Mouse (Mus musculus) brain, embryonic 18.5 days (tissue): Measurements from ENCODE around the gene Pttg1.

Experiments used
- DNase-seq: peaks from one replicate; pipeline ENCODE4 v3.0.0-alpha.2; 2012; ENCODE audit warnings: low read depth, low spot score

The Pttg1 gene

DNA sequence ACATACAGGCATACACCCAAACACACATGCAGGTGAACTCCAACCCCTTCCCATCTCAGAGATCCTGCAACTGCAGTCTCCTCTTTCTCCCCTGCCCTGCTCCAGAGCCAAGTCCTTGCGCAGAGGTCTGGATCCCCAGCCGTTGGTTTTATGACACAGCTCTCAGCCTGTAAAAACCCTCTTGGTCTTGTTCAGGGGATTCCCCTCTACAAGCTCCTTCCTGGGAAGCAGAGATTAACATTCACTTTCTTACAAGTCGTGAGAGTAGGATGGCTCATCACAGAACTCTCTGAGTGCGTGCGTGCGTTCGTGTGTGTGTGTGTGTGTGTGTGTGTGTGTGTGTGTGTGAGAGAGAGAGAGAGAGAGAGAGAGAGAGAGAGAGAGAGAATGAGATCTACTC lies 15.8 kb downstream of the Pttg1 start:
- no peak for DNase-seq

DNA sequence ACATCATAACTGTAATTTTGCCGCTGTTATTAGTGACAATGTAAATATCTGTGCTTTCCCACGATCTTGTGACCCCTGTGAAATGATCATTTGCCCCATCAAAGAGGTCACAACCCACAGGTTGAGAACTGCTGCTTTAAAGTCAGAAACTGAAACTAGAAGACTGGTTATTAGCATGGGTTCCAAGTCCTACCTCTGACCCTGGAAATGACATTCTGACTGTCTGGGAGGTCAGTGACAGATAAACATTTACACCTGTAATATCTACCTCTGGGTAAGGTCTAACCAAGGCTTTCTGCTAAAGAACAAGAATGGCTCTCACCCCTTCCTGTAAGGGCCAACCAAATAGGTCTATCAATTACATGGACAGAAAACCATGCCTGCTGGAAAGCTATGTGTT lies 17.2 kb downstream of the Pttg1 start:
- DNase-seq: no peak

DNA sequence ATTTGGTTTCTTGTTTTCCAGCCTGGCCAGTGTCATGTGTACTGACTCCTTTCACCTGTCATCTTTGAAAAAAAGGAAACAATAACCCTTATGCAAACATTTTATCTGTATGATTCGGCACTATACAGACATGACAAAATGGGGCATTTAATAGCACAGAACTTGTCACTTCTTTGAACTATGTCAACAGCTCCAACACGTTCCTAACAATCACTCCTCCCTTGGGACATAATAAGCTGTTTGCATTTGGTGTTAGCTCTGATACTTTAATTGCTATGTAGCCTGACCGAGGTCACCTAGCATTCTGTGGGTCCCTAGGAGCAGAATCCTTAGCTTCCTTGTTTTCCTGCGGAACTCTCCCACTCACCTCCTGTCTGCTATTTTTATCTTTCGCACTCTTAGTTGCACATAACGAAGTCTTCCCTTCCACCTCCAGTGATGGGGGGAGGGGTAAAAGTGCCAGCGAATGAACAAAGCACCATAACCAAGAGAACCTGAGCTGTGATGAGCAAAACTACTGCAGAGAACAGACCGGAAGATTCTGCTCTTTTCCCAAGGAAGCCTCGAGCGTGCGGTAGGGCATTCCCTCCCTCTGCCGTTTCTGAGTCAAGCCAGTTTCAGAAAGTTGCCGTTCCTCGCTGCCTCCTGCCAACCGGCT lies 21.8 kb downstream of the Pttg1 start:
- no peak for DNase-seq

DNA sequence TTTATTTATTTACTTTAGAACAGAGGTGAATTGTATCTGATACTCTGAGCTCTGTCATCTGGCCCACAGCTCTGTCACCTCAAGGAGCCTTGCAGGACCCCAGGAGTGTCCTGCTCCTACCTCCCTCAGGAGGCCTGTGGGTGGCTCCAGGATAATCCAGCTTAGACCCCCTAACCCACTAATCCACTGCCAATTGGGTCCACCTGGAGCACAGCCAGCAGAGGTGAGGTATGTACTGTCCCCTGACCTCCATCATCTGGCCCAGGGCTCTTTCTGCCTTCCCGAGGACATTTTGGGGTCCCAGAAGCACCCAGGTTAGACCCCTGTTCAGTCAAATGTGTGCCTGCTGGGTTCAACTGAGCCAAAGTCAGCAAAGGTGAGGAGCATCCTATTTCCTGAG lies 25.9 kb downstream of the Pttg1 start:
- DNase-seq: no peak

DNA sequence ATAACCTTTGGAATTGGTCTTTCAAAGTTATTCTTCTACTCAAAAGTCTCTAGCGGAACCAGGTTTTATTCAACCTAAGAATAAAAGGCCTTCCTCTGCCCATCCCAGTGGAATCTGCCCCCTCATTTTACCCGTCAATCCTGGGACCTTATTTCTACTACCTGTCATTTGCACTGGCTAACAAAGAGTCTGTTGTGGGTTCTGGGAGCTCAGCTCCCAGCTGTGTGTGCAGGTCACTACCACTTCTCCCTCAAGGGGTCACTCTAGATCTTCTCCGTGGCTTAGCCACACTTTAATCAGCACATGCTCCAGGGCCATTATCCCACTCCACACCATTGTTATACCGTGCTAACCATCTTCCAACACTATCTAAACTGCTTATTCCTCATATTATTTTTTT lies 26.8 kb downstream of the Pttg1 start:
- no peak for DNase-seq

DNA sequence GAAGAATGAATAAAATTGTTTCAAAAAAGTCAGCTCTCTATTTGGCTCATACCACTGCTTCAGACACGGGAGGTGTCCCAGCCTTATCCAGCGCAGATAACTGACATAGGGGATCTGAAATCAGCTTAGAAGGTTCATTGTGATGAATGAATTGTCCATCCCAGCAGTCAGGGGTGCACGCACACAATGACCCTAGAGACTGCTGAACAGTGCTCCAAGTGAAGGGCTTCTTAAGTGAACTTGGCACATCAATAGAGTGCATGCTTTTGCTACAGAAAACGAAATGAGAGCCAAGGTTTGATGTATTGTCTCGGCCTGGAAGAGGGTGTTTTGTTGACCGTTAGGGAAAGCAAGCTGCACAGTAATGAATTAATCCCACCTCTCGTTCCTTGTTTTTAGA lies 29.4 kb downstream of the Pttg1 start:
- DNase-seq: no peak

DNA sequence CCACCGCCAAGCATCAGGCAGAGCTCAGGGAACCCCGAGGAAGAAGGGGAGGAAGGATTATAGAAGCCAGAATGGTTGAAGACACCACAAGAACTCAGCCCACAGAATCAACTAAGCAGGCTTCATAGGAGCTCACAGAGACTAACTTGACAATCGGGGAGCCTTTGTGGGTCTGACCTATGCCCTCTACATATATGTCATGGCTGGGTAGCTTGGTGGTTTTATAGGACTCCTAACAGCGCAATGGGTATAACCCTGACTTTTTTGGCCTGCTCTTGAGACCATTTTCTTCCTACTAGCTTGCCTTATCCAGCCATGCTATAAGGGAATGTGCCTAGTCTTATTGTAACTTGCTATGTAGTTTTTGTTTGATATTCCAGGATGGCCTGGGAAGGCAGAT lies 29.8 kb downstream of the Pttg1 start:
- DNase-seq: no peak

DNA sequence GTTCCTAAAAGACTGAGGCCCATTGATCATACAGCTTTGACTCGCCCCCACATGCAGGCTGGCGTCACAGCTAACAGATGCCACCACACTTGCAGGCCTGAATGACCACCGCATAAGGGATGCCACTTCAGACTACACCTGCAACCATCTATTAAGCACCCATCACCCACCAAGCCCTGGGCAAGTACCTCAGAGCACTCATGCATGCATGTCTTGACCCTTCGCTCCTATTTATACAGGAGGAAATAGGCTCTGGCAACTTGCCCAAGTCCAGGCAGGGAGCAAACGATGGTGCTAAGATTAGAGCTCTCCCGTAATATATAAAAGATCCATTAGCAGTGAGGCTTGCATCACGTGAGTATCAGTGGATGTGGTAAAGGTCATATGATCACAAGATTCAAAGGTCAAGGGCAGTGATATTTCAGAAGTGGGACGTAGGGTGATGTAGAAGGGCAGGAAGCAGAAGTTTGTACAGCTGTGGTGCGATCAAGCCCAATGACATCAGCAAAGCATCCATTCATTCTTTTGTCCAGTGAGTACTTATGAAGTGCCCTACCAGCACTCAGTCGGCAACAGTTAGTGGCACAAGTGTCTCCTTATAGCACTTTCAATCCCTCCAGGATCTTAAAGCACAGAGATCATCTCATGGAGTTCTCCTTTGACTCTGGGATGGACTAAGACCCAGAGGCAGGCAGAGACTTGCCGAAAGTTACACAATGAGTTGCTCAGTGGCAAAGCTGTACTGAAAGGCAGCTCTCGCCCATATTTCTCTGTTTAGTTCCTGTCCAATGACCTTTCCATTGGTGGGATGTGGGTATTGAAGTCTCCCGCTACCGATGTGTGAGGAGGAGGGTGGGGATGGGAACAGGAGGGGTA lies 30.7 kb downstream of the Pttg1 start:
- DNase-seq: no peak

DNA sequence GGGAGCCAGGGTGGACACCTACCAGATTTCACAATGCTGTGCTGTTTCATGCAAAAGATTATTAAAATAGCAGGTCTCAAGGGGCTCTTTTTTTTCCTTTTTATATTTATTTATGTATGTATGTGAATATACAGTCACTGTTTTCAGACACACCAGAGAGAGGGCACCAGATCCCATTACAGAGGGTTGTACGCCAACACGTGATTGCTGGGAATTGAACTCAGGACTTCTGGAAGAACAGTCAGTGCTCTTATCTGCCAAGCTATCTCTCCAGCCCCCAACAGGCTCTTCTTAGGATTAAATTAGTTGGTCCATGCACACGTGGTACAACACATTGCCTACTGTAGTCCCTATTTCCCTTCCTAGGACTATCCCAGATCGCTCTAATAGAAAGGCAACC lies 32.7 kb downstream of the Pttg1 start:
- no peak for DNase-seq

DNA sequence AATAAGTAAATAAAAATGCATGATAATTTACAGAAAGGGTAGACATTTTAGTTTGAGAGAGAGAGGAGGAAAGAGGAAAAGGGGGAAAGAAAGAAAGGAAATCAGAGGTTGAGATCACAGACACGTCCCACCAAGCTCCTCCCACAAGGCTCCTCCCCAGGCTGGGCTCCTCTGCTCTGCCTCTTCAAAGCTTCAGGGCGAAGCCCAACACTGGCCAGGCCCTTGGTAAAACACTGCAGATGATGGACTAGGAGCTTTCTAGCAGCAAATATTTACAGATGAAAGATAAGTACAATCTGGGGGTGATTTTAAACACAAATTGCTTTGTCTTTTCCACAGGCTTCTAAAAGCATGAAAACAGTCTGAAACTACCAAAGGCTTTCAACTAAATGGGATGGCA lies 33.3 kb downstream of the Pttg1 start:
- no peak for DNase-seq

DNA sequence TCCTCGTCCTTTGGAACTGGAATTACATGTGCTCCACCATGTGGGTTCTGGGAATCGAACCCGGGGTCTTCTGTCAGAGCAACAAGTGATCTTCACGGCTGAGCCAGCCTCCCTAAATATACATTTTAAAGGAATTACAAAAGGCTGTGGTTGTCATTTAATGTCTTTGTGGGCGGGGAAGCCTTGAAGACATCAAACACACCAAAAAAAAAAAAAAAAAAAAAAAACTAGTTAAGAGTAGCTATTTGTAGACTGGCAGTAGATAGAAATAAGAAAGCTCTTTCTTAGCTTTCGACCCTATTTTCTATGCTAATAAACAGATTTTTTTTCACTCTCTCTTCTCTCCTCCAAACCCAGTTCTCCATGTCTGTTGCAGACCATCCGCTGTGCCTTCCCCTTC lies 36.9 kb downstream of the Pttg1 start:
- DNase-seq: no peak

DNA sequence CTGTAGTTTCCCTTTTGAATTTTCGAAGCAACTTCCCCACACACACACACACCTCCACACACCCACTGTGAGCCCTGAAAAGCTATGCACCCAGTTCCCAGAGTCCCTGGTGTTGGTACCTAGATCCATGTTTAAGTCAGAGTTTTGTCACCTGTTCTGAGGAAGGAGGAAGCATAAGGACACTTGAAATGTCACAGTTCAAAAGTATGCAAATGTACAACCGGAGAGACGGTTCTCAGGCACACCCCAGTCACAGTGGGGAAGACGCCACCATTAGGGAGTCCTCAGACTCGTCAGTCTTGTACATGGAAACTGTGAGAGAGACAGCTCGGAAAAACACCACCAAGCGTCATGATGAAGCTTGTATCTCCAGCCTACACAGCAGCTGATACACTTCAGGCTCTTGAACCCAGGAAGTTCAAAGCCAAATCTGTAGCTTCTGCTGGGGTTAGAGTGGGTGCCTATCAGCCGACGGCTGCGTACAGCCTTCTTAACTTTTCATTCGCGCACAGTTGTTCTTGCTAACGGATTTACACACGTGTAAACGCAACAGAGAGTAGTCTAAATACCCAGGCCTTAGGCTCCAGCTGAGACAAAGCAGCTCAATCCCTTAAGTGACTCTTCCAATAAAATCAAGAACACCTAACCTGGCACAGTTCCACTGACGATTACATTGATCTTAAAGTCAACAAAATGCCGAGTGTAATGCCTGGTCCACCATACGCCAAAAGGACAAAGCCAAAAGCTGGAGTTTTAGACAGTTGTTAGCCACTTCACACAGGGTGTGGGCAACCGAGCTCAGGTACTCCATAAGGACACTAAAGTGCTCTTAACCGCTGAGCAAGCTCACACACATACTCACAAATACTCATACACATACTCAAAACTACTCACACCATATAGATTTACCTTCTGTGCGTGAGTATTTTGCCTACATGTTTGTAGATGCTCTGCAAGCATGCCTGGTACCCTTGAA lies 37.6 kb downstream of the Pttg1 start:
- DNase-seq: no peak

DNA sequence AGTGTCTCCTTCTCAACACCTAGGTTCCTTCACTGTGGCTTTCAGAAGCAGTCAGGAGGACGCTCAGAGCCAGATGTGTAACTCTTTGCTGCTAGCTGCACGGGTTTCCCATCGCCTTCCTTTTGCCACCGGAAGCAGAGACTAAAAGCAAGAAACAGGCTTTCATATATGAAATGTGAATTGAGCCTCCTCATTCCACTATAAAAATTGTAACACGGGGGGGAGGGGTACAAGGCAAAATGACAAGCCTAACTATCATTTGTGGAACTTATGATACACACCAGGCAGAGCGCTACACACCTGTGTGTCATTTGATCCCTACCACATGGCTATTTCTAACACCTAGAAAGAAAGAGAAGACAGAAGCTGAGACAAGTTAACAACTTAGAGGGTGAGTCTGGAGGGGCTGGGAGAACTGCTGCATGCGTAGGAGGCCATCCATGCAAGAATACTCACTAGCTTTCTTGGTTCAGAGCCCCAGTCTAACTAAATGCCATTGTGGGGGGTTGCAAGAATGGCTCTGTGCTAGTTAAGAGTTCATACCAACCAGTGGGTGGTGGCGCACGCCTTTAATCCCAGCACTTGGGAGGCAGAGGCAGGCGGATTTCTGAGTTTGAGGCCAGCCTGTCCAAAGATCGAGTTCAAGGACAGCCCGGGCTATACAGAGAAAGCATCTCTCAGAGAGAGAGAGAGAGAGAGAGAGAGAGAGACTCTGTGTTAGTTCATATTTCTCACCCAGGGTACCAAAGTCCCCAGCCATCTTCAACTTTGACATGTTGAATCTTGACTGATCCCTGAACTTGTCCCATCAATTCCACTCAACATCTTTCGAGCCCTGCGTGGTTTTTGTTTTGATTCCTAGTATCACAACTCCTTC lies 38.8 kb downstream of the Pttg1 start:
- DNase-seq: no peak

DNA sequence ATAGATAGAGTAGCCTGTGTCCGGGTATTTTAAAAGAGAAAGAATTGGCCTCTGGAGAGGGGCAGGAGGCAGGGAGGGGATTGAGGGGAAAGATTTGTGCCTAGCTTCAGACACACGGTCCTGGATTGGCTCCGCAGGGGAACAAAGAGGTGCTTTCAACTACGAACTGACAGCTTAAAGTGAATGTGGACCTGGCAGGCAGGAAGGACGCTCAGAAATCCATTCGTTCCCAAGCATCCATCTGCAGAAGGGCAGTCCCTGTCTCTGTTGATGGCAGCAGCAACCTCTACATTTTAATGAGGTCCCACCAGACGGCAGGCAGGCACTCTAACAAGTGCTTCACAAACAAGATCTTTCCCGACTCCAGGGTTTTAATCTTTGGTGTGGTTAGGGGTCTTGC lies 40.3 kb downstream of the Pttg1 start:
- no peak for DNase-seq

DNA sequence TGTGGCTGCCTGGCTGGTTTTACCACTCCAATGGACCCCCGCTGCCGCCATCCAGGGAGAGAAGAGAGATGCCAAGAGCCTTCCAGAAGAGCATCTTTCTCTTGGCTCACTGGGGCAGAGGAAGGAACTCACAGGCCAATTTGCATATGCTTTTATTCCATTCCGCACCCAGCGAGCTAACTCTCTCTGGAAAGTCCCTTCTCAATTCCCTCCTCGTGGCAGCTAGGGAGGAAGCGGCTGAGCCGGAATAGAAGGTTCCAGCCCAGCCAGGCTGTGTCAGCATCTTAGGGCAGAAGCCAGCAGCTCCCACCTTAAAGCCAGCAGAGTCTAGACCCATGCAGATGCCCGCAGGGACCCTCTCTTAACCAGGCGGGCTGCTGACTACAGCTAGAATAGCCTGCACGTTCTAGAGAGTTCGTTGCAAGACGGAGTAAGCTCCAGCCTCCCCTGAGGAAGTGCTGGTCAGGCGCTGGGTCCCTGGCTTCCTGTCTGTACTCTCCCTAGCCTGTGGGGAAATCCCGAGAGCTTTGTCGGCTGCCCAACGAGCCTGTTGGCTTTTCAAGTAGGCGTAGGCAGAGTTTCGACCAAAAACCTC lies 40.9 kb downstream of the Pttg1 start:
- DNase-seq: no peak

DNA sequence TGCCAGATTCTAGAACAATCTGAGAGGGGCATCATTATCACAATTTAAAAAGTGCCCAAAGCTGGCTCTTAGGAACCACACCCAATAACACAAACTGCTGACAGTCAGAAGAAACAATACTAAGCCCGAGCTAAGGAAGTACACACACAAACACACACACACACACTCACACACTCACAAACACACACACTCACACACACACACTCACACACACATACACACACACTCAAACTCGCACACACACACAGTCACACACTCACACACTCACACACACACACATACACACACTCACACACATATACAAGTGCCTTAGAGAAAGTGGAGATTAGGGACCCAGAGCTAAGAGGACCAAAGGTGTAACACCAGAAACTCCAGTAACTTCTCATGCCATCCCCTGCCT lies 42.5 kb downstream of the Pttg1 start:
- DNase-seq: no peak

DNA sequence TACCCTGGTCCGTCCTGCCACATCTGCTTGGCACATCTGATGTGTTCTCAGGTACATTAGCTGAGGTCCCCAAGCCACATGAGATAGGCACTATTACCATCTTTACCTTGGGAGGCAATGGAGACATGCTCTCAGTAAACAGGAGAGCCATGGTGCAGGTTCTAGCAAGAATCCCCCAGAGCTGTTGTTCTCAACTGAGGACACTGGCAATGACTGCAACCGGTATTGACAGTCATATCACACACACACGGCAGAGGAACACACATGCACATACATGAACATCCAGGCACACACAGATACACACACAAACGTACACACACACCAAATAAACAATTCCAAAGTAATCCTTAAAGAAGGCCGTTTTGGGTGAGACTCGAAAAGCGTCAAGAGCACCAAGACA lies 45.1 kb downstream of the Pttg1 start:
- no peak for DNase-seq

DNA sequence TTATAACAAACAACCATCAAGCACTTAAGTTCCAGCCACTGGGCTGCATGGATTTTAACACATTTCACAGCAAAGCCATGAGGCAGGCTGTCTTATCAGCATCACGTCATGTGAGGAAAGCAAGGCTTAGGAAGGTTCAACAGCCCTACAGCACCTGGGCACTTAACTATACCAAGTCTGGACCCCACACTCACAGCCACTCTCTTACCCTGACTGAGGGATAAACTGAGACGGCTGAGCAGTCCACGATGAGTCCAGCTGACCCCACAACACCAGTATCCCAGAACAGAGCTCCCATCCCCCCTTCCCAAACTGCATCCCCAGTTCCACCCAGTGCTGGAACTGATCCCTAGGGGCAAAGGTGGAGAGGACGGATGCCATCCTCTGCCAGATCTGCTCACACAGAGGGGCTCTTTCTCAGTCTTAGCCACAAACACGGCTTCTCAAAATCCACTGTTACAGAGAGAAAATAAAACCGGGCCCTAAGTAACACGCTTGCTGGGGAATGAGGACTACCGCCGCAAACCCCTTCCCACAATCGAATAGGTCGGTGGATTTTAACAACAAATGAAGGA lies 46.1 kb downstream of the Pttg1 start:
- DNase-seq: no peak

DNA sequence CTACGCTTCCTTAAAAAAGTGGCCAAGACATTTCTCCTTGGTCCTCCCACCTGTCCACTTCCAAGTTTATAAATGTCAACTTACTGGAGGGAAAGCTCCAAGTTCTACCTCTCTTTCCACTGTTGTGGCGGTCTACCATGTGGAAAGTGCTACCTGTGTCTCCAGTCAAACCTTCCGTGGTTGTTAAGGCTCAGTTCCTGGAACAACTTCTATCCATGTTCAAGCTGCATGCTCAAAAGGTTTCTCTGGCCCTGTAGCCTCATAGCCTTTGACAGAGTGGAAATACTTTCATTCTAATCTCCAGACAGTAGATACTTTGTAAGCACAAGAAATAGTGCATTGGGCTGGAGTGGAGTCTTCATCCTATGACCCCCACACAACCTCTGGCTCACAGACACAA lies 46.6 kb downstream of the Pttg1 start:
- DNase-seq: no peak

DNA sequence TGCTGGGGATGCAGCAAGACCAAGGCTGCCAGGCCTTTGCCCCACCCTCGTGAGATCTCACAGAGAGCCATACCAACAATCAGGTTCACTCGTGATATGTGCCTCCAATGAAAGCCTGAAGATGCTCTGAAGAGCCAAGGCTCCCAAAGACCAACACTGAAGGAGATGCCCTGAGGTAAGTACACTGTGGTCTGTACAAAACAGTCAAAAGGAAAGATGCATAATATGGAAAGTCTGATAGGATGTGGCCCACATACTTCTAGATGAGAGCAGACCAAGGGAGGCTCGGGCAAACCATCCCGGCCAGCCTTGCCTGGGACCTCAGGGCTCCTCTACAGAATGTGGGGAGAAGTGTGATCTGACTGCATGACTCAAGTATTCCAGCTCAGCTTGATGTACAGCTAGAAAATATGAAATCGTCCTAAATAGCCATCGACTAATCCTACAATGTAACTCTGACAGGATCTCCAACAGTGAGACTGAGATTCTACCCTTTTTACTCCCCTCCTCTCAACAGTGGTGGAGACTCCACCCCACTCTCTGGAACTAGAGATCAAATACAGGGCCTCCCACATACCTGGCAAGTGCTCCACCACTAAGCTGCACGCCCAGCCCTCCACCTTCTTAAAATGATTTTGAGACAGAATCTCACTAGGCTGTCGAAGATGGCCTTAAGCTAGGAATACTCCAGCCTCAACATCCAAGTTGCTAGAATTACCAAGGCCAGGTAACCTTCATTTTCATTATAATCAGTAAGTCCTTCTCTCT lies 48.8 kb downstream of the Pttg1 start:
- no peak for DNase-seq
